Mouse (Mus musculus): ENCODE results near the gene Gm49661.
A peak's percentile ranks its signal among the peaks of the same experiment; 100 is the strongest.

Gene Gm49661

DNA sequence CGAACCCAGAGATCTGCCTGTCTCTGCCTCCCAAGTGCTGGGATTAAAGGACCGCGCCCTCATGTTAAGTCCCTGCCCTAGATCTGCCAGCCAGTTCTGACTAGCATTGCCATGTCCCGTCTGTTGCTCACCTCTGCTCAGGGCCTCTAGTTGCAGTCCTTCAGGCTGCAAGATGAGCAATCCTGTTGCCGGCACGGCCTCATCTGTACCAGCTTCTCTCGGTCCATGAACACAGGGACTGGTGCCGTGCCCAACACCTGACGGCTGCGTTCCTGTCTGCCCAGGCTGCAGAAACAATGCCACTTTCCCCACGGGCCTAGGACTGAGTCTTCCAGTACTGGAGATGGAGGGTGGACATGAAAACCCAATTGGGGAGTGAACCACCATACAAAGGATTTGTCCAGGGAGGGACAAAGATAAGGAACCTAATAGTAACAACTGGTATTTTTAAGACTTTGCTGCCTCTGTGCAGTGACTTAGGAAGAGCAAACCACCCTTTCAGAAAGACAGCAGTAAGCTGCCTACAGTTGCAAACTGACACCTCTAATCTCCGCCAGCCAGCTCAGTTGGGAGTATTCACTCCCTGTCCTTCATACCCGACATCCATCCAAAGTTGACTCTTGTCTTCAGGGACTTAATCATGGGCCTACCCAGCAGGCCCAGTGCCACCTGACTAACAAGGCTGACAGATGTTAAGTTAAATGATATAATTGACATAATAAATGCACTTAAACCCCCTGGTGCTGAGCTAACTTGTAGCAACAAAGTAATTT lies 1.5 kb downstream of the Gm49661 start:
- DNase-seq (ENCODE audit: low spot score in 2 of 2), result no peak

DNA sequence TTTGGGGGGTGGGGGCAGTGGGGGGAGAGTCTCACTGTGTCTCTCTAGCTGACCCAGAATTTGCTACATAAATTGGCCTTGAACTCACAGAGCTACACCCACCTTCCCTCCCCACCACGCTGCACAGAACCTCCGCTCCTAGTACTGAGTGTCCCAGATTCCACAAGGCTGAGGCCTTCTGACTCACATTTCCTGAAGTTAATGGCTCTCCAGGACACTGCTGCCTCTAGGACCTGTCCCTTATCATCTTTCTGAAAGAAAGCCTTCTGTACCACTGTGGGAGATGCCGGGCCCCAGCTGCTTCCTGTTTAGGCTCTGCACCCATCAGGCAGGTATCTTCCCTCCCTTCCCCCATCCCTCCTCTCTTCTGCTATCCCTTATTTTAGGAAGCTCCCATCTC lies 2.6 kb downstream of the Gm49661 start:
- DNase-seq (ENCODE audit: low spot score in 2 of 2), result no peak

DNA sequence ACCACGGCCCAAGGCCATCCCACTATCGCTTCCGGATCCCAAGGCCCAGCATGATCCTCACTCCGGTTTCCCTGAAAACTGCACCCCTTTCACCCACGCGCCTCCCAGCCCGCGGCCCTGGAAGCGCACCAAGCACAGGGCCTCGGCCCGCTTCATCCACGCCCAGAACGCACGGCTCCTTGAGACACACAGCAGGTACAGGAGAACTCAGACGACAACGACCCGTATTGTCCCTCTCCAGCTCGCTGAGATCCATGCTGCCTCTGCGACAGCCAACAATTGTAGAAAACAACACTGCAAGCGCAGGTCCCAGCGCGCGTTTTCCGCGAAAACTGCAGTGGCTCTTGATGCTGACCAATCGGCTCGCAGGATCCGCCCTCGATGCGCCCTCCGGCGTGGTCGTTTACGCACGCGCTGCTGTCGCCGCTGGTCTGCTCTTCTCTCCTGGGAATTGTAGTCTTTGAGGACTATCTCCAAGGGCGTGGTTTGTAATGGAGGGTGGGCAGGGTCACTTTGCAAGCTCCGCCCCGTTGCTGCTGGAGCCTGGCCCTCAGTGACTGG lies 3.4 kb downstream of the Gm49661 start:
- peak; percentile 95 to 96 for DNase-seq (ENCODE audit: low spot score in 2 of 2)

DNA sequence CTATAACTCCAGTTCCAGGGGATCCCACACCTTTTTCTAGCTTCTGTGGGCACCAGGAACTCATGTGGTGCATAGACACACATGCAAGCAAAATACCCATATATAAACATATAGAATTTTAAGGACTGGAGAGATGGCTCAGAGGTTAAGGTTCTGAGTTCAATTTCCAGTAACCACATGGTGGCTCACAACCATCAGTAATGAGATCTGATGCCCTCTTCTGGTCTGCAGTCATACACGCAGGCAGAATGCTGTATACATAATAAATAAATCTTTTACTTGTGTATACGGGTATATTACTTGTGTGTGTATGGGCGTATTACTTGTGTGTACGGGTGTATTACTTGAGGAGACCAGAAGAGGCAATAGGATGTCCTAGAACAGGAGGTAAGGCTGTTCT lies 5.3 kb downstream of the Gm49661 start:
- DNase-seq (ENCODE audit: low spot score in 2 of 2), result no peak

DNA sequence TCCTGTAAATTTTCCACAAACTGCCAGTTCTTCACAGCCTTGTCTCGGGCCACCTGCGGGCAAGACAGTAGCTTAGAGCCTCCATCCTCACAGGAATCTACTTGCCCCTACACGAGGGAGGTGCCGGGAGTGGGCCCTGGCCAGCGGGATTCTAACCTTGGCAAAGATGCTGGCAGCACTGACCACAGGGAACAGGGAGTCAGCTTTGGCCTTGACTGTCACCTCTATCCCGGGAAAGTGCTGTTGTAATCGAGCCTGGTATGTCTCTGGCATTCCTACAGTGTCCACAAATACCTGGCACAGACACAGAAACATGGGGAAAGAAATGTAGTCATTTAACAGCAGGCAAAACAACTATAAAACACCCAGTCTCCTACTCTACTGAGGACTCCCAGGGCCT lies 9.4 kb downstream of the Gm49661 start:
- DNase-seq (ENCODE audit: low spot score in 2 of 2), result no peak

DNA sequence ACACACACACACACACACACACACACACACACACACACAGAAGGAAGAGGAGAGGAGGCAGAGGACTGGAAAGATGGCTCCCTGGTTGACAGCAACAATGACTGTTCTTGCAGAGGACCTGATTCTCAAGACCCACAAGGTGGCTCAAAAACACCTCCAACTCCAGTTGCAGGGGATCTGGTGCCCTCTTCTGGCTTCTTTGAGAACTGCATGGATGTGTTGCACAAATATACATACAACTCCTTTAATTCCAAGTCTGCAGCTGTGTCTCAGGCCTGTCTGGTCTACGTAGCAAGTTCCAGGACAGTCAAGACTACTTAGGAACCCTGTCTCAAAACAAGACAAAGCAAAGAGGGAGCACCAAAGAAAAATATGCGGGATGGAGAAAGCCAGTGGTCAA lies 12.5 kb downstream of the Gm49661 start:
- peak in 1 of 2 experiments; percentile 55 for DNase-seq (ENCODE audit: low spot score in 2 of 2)

DNA sequence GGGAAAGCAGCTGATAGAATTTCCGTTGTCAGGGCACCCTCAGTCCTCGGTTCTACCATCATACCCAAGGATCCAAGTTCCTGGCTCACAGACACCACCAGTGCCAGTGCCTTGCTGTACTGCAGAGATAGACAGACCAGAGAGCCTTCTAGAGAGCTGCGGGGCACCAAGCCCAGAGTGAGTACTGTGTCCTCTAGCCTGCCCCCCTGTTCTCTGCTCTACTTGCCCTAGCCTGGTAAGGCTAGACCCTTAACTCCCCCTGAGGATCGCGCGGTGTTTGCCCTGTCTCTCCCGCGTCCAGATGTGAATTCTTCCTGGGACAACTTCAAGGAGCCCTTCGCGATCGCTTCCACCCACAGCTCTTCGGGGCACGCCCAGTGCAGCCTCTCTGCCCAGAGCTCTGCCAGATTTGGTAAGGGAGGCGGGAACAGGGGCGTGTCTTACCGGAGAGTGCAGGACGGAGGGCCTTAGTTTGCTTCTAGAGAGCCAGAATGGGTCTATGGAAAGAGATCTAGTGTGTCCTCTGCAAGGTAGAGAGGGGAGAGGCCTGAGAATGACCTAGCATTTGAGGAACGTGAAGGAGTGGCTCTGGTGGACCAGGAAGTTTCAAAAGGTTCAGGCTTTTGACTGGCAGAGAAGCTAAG lies 16.5 kb downstream of the Gm49661 start:
- DNase-seq (ENCODE audit: low spot score in 2 of 2), result peak in 1 of 2 experiments; percentile 39

DNA sequence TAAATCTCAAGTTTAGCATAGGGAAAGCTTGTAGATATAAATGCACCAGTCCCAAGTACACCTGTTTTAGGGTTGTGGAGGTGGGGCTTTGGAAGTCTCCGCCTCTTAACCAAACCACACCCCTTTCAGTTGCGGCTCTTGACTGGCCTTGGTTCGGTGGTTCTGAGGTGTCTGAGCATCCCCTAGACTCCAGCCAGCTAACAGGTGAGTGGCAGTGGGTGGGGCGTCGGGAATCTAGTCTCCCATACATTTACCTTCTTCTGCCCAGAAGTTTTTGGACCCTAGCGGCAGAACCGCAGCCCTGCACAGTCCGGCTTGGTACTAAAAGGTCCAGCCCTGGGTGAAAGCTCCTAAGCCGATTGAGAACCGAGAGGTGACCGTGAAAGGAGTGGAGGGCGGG lies 19.5 kb downstream of the Gm49661 start:
- no peak for DNase-seq (ENCODE audit: low spot score in 2 of 2)

DNA sequence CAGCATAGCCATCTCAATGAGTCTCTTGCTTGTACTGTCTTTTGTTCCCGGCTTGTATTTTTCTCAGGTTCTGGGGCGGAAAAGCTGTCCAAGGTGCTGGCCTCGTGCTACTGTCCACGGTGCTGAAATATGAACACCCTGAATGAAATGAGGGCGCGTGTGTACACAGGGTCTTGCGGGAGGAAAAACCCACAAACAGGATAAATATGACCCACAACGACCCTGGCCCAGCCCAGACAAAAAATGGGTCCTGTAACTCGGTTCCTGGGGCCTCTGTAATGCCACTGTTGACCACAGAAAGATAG lies 22.0 kb downstream of the Gm49661 start:
- DNase-seq (ENCODE audit: low spot score in 2 of 2), result no peak

DNA sequence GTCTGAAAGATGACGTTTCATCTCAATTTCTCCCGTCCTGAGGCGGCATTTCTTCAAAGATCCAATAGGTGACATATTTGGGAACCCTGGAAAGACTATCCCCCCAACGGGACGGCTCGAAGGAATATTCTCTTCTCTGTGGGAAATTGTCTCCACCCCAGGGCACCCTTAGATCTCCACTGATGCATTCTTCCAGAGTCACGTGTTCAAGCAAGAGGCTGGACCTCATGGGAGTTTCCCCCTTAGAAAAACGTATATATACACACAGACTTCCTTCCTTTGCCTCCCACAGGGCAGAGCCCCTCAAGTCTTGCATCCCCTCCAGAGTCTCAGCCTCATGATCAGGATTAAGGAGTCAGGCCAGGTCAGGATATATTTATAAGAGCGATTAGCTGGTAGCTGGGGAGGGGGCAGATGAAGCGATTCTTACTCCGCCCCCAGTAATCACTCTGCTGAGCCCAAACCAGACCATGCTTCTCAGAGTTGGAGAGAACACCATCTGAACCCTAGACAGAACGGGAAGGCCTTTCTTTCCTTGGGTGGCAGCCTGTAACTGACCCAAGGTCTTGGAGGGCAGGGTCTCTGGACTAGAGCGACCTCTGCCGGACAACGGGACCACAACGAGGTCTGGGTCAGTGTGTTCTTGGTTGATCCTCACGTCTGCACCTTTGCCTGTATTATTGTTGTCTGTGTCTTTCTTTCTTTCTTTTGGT lies 22.5 kb downstream of the Gm49661 start, which contains the start of gene Rtbdn:
Gene Rtbdn (plus strand): TSS at position 464 of the 713 bp plus-strand sequence.
- no peak for DNase-seq (ENCODE audit: low spot score in 2 of 2)

DNA sequence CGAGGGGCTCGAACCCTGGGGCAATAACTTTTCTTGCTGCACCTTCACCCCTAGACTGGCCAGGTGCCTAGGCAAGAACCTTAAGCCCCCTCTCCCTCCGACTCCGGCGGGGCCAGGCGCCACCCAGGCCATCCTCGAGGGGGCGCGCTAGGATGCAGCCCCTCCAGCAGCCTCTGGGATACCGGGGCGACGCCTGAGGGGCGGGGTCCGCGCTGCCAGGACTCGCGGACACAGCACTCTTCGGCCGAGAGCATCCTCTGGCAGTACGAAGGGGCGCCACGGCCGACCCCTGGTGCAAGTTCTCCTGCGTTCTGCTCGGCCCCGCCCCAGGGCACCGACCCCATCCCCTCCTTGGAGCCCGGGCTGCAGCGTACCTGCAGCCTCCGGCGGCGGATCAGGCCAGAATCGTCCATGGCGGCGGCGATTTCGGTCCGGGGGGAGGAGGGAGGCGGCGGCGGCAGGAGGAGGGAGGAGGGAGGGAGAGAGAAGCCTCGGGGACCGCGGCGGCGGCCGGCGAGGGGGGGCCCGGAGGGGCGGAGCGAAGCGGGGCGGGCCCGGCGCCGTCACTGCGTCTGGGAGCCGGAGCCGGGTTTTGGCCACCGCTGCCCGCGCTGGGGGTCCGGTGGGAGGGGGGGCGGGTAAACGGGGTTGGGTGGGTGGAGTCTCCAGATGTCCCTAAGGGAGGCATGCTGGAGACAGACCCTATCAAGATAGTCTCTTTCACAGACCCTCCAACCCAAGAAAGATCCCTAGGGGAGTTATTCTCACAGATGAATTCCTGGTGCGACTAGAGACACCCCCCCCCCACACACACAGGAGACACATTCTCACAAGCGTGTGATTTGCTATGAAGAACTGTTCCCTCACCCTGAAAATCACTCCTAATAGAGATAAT lies 23.4 kb downstream of the Gm49661 start:
- DNase-seq (ENCODE audit: low spot score in 2 of 2), result no peak

DNA sequence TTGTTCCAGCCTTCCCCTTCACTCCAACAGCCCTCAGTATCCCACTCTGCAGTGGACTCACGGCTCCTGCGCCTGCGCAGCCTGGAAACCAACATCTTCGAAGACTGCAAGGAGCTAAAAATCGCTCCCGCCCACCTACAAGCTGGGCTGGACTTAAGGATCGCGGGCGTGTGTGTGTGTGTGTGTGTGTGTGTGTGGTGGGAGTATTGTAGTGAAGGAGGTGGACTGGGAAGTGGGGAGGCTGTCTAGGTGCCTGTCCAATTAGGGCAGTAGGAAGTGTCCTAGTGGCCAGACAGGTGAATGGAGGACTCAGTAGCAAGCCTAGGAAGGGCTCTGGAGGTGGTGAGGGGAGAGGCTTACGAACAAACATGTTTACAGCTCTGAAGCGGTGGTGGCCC lies 24.0 kb downstream of the Gm49661 start:
- no peak for DNase-seq (ENCODE audit: low spot score in 2 of 2)

DNA sequence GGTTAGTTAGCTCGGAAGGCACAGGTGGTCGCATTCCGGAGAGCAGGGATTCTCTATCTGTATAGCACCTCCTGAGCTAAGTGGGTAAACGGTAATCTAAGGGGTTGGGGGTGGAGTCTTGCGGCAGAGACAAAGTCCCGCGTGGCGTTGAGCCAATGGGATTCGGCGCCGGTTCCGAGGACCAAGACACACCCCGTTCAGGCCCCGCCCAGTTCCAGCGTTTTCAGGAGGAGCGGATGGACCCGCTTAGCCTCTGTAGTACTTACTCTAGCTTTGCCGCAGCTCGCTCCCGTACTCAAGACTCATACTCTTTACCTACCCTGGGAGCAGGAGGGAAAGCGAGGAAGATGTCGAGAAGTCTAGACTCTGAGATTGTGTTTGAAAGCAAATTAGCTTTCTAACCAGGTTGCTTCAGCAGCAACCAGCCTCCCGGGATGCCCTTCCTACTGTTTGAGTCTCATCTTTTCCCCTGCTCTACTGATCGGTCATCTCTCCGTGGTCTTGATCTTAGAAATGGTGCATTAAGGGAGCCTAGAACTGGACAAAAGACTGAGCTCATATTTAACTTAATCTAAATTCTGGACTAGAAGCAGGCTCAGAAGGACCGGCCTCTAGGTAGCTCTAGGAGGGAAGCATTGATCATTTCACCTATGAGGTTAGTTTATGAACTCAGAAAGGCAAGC lies 24.6 kb downstream of the Gm49661 start:
- no peak for DNase-seq (ENCODE audit: low spot score in 2 of 2)

DNA sequence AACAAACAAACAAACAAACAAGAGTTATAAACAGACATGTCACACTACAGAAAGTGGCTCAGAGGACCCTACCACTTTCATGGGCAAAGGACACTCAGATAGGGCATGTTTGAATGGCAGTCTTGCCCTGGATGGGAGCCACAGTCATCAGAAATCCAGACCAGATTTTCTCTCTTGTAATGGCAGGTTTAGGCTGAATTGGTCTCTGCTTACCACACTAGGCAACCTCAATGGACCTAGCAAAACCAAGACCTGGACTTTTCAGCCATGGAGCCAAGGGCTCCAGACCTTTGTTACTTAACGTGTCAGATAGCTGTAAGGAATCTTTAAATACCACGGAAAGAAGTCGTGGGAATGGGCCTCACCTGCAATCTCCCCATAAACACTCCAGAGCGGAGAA lies 25.5 kb downstream of the Gm49661 start:
- DNase-seq (ENCODE audit: low spot score in 2 of 2), result no peak

DNA sequence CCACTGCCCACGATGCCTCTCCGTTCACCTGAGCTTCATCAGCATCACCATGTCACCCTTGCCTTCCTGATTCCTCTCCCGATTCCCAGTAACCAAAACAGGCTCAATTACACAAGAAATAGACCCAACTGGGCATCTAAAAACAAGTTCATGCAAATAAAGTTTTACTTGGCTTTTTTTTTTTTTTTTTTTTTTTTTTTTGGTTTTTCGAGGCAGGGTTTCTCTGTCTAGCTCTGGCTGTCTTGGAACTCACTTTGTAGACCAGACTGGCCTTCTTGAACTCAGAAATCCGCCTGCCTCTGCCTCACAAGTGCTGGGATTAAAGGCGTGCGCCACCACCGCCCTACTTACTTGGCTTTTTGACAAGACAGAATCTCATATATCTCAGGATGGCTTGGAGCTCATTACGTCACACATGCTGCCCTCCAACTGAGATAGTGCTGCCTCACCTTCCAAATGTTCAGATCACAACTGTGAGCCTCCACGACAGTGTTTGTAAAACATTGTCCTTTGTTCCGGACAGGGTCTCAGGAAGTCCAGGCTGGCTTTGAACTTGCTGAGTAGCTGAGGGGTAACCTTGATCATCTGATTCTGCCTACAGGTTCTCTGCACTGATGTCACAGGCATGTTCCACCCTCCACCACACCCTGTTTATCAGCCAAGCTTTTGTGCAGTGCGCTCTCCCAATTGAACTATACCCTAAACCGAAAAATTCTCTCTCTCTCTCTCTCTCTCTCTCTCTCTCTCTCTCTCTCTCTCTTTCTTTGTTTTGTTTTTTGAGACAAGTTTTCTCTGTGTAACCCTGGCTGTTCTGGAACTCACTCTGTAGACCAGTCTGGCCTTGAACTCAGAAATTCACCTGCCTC lies 31.4 kb downstream of the Gm49661 start:
- no peak for DNase-seq (ENCODE audit: low spot score in 2 of 2)

DNA sequence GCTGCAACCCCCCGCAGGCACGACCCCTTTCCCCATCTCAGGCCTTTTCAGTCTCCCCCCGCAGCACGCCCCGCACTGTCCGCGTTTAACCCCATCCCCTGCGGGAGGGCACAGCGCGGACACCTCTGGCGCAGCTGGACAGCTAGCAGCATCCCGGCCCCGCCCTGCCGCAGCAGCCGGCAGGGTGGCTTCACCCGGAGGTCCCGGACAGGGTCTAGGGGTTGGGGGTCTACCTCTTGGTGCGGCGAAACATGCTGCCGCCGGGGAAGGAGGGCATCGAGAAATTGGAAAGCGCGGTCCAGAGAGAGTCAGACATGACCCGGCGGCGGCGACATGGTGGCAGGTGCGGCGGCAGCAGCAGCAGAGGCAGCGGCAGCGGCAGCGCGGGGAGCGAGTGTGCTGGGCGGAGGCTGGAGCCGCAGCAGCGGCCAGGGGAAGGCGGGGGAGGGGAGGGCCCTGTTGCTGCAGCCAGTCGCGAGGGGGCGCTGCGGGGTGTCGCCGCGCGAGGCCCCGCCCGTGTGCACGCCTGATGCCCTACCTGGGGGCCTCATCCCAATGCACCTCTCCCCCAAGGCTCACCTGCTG lies 32.2 kb downstream of the Gm49661 start, which contains the start of gene Mast1:
Gene Mast1 (minus strand): TSS at position 398 of the 585 bp plus-strand sequence.
- peak; percentile 22 to 38 for DNase-seq (ENCODE audit: low spot score in 2 of 2)

DNA sequence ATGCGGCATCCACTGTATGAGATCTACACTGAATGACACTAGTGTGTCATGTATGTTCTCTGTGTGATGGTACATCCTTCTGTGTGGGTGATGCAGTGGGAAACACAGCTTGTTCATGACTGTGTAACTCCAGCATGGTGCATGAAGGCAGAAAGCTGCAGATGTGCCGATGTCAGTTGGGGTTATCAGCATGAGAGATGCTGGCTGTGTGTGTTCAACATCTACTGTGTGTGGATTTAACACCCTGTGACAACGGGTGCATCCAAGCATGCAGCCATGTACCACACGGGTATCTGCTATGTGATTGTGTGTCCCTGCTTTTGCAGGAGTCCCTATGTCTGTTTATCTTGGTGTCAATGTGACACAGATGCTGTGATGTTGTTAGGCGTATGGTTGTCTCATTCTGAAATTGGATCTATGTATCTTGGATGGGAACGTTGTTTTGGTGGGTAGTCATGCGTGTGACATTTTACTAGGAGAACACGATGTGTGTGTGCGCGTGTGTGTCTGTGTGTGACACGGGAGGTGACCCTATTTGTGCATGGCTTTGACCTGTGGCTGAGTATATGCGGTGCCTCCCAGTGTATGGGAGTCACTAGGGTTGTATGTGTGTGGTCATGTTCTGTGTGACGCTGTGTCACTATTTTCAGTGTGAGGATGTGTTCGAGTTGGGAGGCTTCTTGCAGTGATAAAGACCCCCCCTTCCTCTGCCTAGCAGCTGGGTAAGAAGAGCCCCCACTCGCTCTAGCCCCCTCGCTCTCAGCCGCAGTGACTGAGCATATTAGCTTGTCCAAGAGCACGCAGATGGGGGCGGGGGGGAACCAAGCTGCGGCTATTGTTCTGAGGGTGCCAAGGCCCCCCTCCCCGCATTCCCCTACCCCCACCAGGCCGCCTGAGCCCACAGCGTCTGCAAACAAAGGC lies 32.9 kb downstream of the Gm49661 start:
- no peak for DNase-seq (ENCODE audit: low spot score in 2 of 2)

DNA sequence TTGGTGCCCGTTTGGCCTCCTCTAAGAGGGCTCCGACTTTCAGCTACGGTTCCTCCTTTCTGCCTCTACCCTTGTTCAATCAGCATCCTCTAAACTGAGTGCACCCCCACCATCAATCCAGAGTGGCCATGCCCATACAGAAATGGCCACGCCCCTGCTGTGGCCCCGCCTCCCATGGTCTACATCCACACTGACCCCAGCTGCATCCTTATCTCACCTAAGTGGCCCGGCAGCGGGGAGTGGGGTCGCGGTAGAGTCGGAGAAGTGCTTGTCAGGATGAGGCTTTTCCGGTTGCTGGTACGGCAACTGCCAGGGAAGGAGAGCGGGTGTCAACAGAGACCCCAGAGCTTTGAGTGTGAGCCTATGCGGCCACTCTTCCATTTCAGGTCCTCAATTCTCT lies 33.7 kb downstream of the Gm49661 start:
- DNase-seq (ENCODE audit: low spot score in 2 of 2), result no peak
